Mouse (Mus musculus) kidney, adult 2 months (tissue): ENCODE measurements at regions not wholly inside any gene's neighbourhood (a gene's known extent, or its start where the extent isn't known, plus 50 kb on each side); places are given as distances from the start of the nearest gene placed in this dataset.

ENCODE experiments used
- CTCF ChIP-seq: fragments of 200-500 bp; conservative IDR thresholded peaks from 2 replicates; pipeline ENCODE4 v1.5.1; 2011; ENCODE audit warnings: low read depth, mild to moderate bottlenecking, control low read depth, low read length, moderate library complexity, mixed read lengths; ENCODE audit not compliant: insufficient read depth, insufficient read length
- POLR2A ChIP-seq: fragments of 200-500 bp; IDR thresholded peaks from one replicate; pipeline ENCODE4 v1.6.1; 2011; ENCODE audit warnings: low read depth, low read length, control low read depth

GRCm38 (mm10) chrX:14840420-14840757, 629.4 kb downstream of the H2al1n start:
- no peak for TF ChIP-seq CTCF
- TF ChIP-seq POLR2A = no peak
